Mouse (Mus musculus): ENCODE measurements around the gene Kbtbd8. TPM values are rescaled to one million over a fixed set of nuclear protein-coding genes. Genes with fewer than 3 reads are reported as not detected.
A peak's percentile ranks its signal among the peaks of the same experiment; 100 is the strongest.

Gene Kbtbd8
- polyA plus RNA-seq, 2 experiments: 1.8 to 2.9 TPM

DNA sequence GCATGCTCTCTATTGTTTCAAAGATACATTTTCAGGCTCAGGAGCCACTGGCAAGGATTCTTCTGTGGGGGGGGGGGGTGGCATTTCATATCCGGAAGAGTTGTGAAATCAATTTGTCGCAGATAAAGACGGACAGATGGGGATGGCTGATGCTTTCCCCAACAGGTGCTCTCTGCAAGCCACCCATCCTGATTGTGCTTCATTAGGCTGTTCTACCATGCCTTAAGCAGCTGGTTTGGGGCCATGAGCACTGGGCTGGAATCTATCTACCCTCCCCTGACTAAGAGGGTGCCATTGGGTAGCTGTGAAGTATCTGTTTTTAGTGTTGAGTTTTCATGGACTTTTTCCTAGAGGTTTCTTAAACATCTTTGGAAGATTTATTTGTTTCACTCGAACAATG, 33.8 kb downstream of the Kbtbd8 start:
- no peak overlapping the region for H3K27ac ChIP-seq (replicated peaks; ENCODE audit: low read depth, low read length)
- ATAC-seq (ENCODE audit: low FRiP score, low read depth): peak; percentile 63; the same call in 1 of the 2 replicates
- peak; percentile 19 for DNase-seq (ENCODE audit: low spot score)
- no peaks in the 10 kb centered on the region for H3K27me3 ChIP-seq (ENCODE audit: control insufficient read depth, insufficient read depth, low read length)
- no peak overlapping the region for H3K9ac ChIP-seq (ENCODE audit: low read depth, low read length, severe bottlenecking)
- H3K9me3 ChIP-seq (ENCODE audit: control insufficient read depth, low read length): no peaks in the 10 kb centered on the region
- no peak overlapping the region for H3K4me2 ChIP-seq (replicated peaks; ENCODE audit: low read depth, low read length, severe bottlenecking)
- H3K36me3 ChIP-seq (ENCODE audit: control insufficient read depth, insufficient read depth, low read length): no peaks in the 10 kb centered on the region
- TF ChIP-seq POLR2A (IDR thresholded peaks at IDR 0.05; ENCODE audit: borderline replicate concordance, extremely low read depth, insufficient read depth, insufficient read length): no peak
- H3K4me1 ChIP-seq (ENCODE audit: control insufficient read depth, insufficient read depth, low read length): no peaks in the 10 kb centered on the region
- H3K4me3 ChIP-seq (replicated peaks; ENCODE audit: low read length): no peak overlapping the region
- WGBS: 89% methylated on average over 4 of the region's 4 CpGs

DNA sequence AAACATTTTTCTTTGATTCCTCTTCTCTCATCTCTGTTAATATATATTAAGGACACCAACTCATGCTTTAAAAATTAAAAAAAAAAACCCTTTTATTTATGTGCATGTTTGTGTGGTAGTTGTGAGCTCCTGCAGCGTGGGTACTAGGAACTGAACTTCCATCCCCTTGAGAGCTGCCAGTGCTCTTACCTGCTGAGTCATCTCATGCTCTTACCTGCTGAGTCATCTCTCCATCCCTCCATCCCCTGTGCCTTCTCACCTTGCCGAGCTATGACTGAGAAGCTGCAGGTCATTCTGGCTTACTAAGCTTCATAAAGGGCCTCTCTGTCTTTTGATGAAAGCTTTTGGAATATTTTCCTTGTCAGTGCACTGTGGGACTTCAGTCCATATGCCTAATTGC, 34.5 kb downstream of the Kbtbd8 start:
- H3K9me3 ChIP-seq (ENCODE audit: control insufficient read depth, low read length): no peaks in the 10 kb centered on the region
- no peaks in the 10 kb centered on the region for H3K27me3 ChIP-seq (ENCODE audit: control insufficient read depth, insufficient read depth, low read length)
- WGBS: 60% methylated on average over 2 of the region's 2 CpGs
- no peaks in the 10 kb centered on the region for H3K4me1 ChIP-seq (ENCODE audit: control insufficient read depth, insufficient read depth, low read length)
- no peak for ATAC-seq (ENCODE audit: low FRiP score, low read depth)
- no peak for TF ChIP-seq POLR2A (IDR thresholded peaks at IDR 0.05; ENCODE audit: borderline replicate concordance, extremely low read depth, insufficient read depth, insufficient read length)
- H3K36me3 ChIP-seq (ENCODE audit: control insufficient read depth, insufficient read depth, low read length): no peaks in the 10 kb centered on the region
- DNase-seq (ENCODE audit: low spot score): no peak
- H3K4me2 ChIP-seq (replicated peaks; ENCODE audit: low read depth, low read length, severe bottlenecking): no peak overlapping the region
- H3K4me3 ChIP-seq (replicated peaks; ENCODE audit: low read length): no peak overlapping the region
- no peak overlapping the region for H3K27ac ChIP-seq (replicated peaks; ENCODE audit: low read depth, low read length)
- no peak overlapping the region for H3K9ac ChIP-seq (ENCODE audit: low read depth, low read length, severe bottlenecking)

DNA sequence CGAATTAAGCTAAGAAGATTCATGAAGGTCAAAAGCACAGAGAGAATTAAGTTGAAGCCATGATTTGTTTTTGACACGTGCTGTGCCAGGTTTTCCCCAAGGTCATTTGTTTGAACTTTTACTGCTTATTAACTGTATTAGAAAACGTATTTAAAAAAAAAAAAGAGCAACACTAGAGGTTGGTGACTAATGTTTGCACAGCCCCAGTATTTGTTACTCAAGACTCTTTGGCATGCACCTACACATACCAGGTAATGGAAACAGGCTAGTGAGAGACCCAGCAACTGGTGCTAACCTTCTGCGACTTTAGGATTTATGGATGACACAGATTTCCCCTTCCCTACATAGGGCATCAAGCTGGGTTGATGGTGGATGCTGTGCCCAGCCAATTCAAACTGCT, 46.9 kb downstream of the Kbtbd8 start:
- H3K4me3 ChIP-seq (replicated peaks; ENCODE audit: low read length): no peak overlapping the region
- no peaks in the 10 kb centered on the region for H3K27me3 ChIP-seq (ENCODE audit: control insufficient read depth, insufficient read depth, low read length)
- no peak overlapping the region for H3K27ac ChIP-seq (replicated peaks; ENCODE audit: low read depth, low read length)
- no peaks in the 10 kb centered on the region for H3K36me3 ChIP-seq (ENCODE audit: control insufficient read depth, insufficient read depth, low read length)
- DNase-seq (ENCODE audit: low spot score): no peak
- no peak for ATAC-seq (ENCODE audit: low FRiP score, low read depth)
- no peaks in the 10 kb centered on the region for H3K9me3 ChIP-seq (ENCODE audit: control insufficient read depth, low read length)
- TF ChIP-seq POLR2A (IDR thresholded peaks at IDR 0.05; ENCODE audit: borderline replicate concordance, extremely low read depth, insufficient read depth, insufficient read length): no peak
- H3K4me1 ChIP-seq (ENCODE audit: control insufficient read depth, insufficient read depth, low read length): no peaks in the 10 kb centered on the region
- no peak overlapping the region for H3K4me2 ChIP-seq (replicated peaks; ENCODE audit: low read depth, low read length, severe bottlenecking)
- 49% methylated on average over 4 of the region's 4 CpGs for WGBS
- H3K9ac ChIP-seq (ENCODE audit: low read depth, low read length, severe bottlenecking): no peak overlapping the region

DNA sequence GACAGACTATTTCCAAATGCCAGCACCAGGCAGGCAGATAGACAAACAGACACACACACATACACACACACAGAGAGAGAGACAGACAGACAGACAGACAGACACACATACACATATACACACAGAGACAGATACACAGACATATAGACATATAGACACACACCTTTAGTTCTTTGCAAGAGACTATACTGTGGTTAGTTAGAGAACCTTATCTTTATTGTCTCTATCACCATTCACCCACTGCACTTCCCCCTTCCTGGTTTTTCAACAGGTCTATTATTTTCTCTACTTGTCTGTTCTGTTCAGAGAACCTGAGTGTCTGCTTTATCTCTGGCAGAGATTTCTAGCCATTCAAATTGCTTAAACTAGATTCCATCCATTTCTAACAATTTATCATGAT, 48.6 kb downstream of the Kbtbd8 start:
- no peak overlapping the region for H3K4me3 ChIP-seq (replicated peaks; ENCODE audit: low read length)
- H3K27ac ChIP-seq (replicated peaks; ENCODE audit: low read depth, low read length): no peak overlapping the region
- no peak for ATAC-seq (ENCODE audit: low FRiP score, low read depth)
- no peak overlapping the region for H3K4me2 ChIP-seq (replicated peaks; ENCODE audit: low read depth, low read length, severe bottlenecking)
- no peaks in the 10 kb centered on the region for H3K4me1 ChIP-seq (ENCODE audit: control insufficient read depth, insufficient read depth, low read length)
- no peaks in the 10 kb centered on the region for H3K27me3 ChIP-seq (ENCODE audit: control insufficient read depth, insufficient read depth, low read length)
- no peak for DNase-seq (ENCODE audit: low spot score)
- no peak overlapping the region for H3K9ac ChIP-seq (ENCODE audit: low read depth, low read length, severe bottlenecking)
- no peaks in the 10 kb centered on the region for H3K36me3 ChIP-seq (ENCODE audit: control insufficient read depth, insufficient read depth, low read length)
- H3K9me3 ChIP-seq (ENCODE audit: control insufficient read depth, low read length): no peaks in the 10 kb centered on the region
- no peak for TF ChIP-seq POLR2A (IDR thresholded peaks at IDR 0.05; ENCODE audit: borderline replicate concordance, extremely low read depth, insufficient read depth, insufficient read length)

DNA sequence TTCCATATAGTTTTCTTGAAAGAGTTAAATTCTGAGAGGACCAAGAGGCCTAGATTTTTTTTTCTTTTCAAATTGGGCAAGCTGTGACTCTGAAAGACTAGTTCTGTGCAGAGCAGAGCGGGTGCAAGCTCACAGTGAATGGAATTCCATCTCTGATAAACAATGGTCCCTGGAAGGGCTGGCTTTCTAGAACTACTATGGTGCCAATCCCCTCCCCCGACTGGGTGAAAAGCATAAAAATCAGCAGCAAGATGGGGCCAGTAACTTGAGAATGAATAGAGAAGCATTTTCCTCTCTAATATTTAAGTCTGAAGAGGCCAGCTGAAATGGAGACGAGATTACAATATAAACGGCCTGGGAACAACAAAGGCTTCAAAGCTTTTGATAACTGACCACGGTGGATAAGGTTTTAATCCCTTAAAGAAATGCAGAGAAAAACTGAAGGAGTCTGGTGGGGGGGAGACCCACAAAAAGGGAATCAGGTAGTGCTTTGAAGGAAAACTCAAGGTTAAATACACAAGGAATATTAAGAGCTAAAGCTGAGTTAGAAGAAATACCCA, 50.7 kb downstream of the Kbtbd8 start:
- H3K4me1 ChIP-seq (ENCODE audit: control insufficient read depth, insufficient read depth, low read length): no peaks in the 10 kb centered on the region
- H3K9me3 ChIP-seq (ENCODE audit: control insufficient read depth, low read length): no peaks in the 10 kb centered on the region
- H3K4me3 ChIP-seq (replicated peaks; ENCODE audit: low read length): no peak overlapping the region
- DNase-seq (ENCODE audit: low spot score): no peak
- H3K27ac ChIP-seq (replicated peaks; ENCODE audit: low read depth, low read length): no peak overlapping the region
- no peak overlapping the region for H3K4me2 ChIP-seq (replicated peaks; ENCODE audit: low read depth, low read length, severe bottlenecking)
- 47% methylated on average over 5 of the region's 5 CpGs for WGBS
- no peaks in the 10 kb centered on the region for H3K36me3 ChIP-seq (ENCODE audit: control insufficient read depth, insufficient read depth, low read length)
- ATAC-seq (ENCODE audit: low FRiP score, low read depth): no peak
- no peak for TF ChIP-seq POLR2A (IDR thresholded peaks at IDR 0.05; ENCODE audit: borderline replicate concordance, extremely low read depth, insufficient read depth, insufficient read length)
- H3K27me3 ChIP-seq (ENCODE audit: control insufficient read depth, insufficient read depth, low read length): no peaks in the 10 kb centered on the region
- H3K9ac ChIP-seq (ENCODE audit: low read depth, low read length, severe bottlenecking): no peak overlapping the region

DNA sequence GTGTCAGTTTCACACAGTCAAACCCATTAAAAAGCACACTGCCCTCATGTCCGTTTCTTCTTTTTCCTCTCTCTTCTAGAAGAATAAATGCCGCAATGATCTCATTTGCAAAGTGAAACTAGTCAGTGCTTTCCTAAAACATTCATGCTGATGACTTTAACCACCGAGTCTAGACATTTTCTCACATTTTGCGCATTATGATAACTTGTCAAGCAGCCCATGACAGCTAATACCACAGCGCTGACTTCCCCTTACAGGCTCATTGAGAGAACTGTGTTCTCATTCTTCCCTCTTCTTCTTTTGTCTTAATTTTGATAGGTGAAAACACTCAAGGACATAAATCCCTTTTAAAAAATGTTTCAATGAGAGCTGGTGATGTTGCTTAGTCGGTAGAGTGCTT, 52.4 kb downstream of the Kbtbd8 start:
- Histone ChIP-seq H3K4me2 (replicated peaks; ENCODE audit: low read depth, low read length, severe bottlenecking) (no peak overlapping the region), H3K36me3 (ENCODE audit: control insufficient read depth, insufficient read depth, low read length) (no peaks in the 10 kb centered on the region), H3K9ac (ENCODE audit: low read depth, low read length, severe bottlenecking) (no peak overlapping the region), H3K27ac (replicated peaks; ENCODE audit: low read depth, low read length) (no peak overlapping the region), H3K9me3 (ENCODE audit: control insufficient read depth, low read length) (no peaks in the 10 kb centered on the region), H3K4me1 (ENCODE audit: control insufficient read depth, insufficient read depth, low read length) (no peaks in the 10 kb centered on the region), H3K27me3 (ENCODE audit: control insufficient read depth, insufficient read depth, low read length) (no peaks in the 10 kb centered on the region), H3K4me3 (replicated peaks; ENCODE audit: low read length) (no peak overlapping the region)
- no peak for DNase-seq (ENCODE audit: low spot score)
- TF ChIP-seq POLR2A (IDR thresholded peaks at IDR 0.05; ENCODE audit: borderline replicate concordance, extremely low read depth, insufficient read depth, insufficient read length): no peak
- 83% methylated on average over 6 of the region's 6 CpGs for WGBS
- no peak for ATAC-seq (ENCODE audit: low FRiP score, low read depth)
